Mouse (Mus musculus) liver, adult 2 months (tissue): ENCODE data around the gene Gm27021.
A peak's percentile ranks its signal among the peaks of the same experiment; 100 is the strongest.

Experiments used
- CTCF ChIP-seq: fragments of 200-500 bp; IDR thresholded peaks from 2 replicates; pipeline ENCODE4 v1.5.1; 2011; ENCODE audit warnings: low read depth, low read length, control low read depth
- POLR2A ChIP-seq: fragments of 200-500 bp; IDR thresholded peaks from 2 replicates; pipeline ENCODE4 v1.6.1; 2011; ENCODE audit warnings: low read length, control low read depth; ENCODE audit not compliant: insufficient read depth; ENCODE audit errors: extremely low read depth

DNA sequence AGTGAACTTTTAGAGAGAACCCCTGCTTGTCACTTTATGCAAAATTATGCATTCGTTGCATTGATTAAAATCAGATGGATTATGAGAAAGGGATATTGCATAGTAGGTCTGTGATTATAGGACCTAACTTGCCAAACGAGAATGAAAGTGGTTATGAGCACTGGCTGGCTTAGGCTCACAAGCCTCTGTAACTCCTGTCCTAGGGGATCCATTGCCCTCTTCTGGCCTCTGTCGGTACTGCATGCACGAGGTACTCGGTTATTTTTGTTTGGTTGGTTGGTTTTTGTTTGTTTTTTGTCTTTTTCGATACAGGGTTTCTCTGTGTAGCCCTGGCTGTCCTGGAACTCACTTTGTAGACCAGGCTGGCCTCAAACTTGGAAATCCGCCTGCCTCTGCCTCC, 60.0 kb downstream of the Gm27021 start:
- TF ChIP-seq POLR2A (no peak), CTCF (peak; percentile 74)
